Mouse (Mus musculus): ENCODE data around the gene Rgs7.

DNA sequence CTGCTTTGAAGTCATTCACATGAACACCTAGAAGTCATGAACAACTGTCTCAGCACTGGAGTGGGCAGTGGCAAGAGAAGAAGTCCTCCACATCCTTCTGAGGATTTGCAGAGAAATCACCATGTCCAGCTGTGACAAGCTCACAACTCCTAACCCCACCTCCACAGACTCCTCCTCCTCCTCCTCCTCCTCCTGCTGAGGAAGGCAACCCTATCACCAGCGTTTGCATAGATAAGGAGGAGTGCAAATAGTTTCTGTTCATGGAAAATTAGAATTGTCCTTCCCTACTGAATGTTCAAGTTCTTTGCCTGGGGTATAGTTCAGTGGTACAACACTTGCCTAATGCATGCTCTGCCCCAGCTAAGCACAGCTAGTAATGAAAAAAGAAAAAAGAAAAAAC, 386.0 kb downstream of the Rgs7 start:
- TF ChIP-seq TCF12 (IDR thresholded peaks at IDR 0.05; ENCODE audit: insufficient read depth, poor library complexity, severe bottlenecking), result no peak
- no peak for TF ChIP-seq POLR2A (IDR thresholded peaks at IDR 0.05; ENCODE audit: insufficient read length, low read depth)
- no peak for TF ChIP-seq USF1 (IDR thresholded peaks at IDR 0.05; ENCODE audit: low read depth)
- no peak for TF ChIP-seq CEBPB (IDR thresholded peaks at IDR 0.05; ENCODE audit: insufficient read depth, poor library complexity, severe bottlenecking)
- no peak for TF ChIP-seq MAX (IDR thresholded peaks at IDR 0.05; ENCODE audit: low read depth)
